In genomic region chr17:33826850-33827249, GRCm38 (mm10) we compare ENCODE assay signal across 10 mouse cellular contexts. TPM values are rescaled to one million over a fixed set of nuclear protein-coding genes. Genes with fewer than 3 reads are reported as not detected.
DNase-seq lines count a peak whose midpoint lies in the region; ATAC-seq and TF ChIP-seq lines count a peak whose summit lies in the region.
"Had no signal": no experiment of that assay in that cellular context is flagged by ENCODE, and none has a peak within 500 bp of the region (broad histone marks: within the 10 kb centered on the region; RNA-seq: fewer than 3 reads in every experiment).

No protein-coding gene starts in this region.

- 2% methylated on average over 3 of the region's 3 CpGs for WGBS in forebrain, embryonic 10.5 days
- WGBS in forebrain, embryonic 16.5 days, result 0% methylated on average over 3 of the region's 3 CpGs

- H3K9me3 ChIP-seq in forebrain, embryonic 10.5 days, result no peaks in the 10 kb centered on the region
- H3K9me3 ChIP-seq in forebrain, embryonic 16.5 days (ENCODE audit: control insufficient read depth, low read length), result no peaks in the 10 kb centered on the region
- H3K9me3 ChIP-seq: limb, embryonic 13.5 days had no signal

- no peak overlapping the region for H3K27ac ChIP-seq in forebrain, embryonic 10.5 days
- no peak overlapping the region for H3K27ac ChIP-seq in forebrain, embryonic 16.5 days (ENCODE audit: low read length)
- H3K27ac ChIP-seq: limb, embryonic 13.5 days had no signal

- H3K9ac ChIP-seq in forebrain, embryonic 16.5 days (replicated peaks; ENCODE audit: low read depth, low read length), result no peak overlapping the region
- H3K9ac ChIP-seq: limb, embryonic 13.5 days had no signal

- H3K4me2 ChIP-seq in forebrain, embryonic 16.5 days (ENCODE audit: low read length), result no peak overlapping the region
- H3K4me2 ChIP-seq: limb, embryonic 13.5 days had no signal

- peak; percentile 87 for TF ChIP-seq CTCF in brain, embryonic 14.5 days (IDR thresholded peaks at IDR 0.05; ENCODE audit: borderline replicate concordance, extremely low read depth, insufficient read depth, insufficient read length)

- no peaks in the 10 kb centered on the region for H3K27me3 ChIP-seq in forebrain, embryonic 10.5 days (ENCODE audit: poor library complexity, severe bottlenecking)
- H3K27me3 ChIP-seq in forebrain, embryonic 16.5 days (replicated peaks; ENCODE audit: control insufficient read depth, insufficient read depth, low read length), result no peaks in the 10 kb centered on the region
- H3K27me3 ChIP-seq: limb, embryonic 13.5 days; Patski had no signal

- peaks cover 72% of the 10 kb centered on the region for H3K36me3 ChIP-seq in forebrain, embryonic 10.5 days (replicated peaks)
- H3K36me3 ChIP-seq in forebrain, embryonic 16.5 days (ENCODE audit: control insufficient read depth, insufficient read depth), result peaks cover 14% of the 10 kb centered on the region

- TF ChIP-seq POLR2A in brain, embryonic 14.5 days (IDR thresholded peaks at IDR 0.05; ENCODE audit: borderline replicate concordance, extremely low read depth, insufficient read depth, insufficient read length, poor library complexity, severe bottlenecking), result no peak

- peak; percentile 74 for DNase-seq in forebrain, embryonic 10.5 days (ENCODE audit: extremely low spot score, low spot score)
- DNase-seq in B cell, adult 2 months, result peak; percentile 77 to 78
- peak; percentile 91 for DNase-seq in brain, embryonic 14.5 days (ENCODE audit: low read depth)
- DNase-seq in fibroblast of lung, adult 2 months (ENCODE audit: low read depth), result peak; percentile 49
- peak; percentile 51 to 83 for DNase-seq in layer of hippocampus, adult 18-20 months (ENCODE audit: low spot score in 2 of 2)
- peak; percentile 81 for DNase-seq in lung, postnatal 14 days
- peak; percentile 52 to 76 for DNase-seq in spleen, postnatal 10 days (ENCODE audit: low spot score in 2 of 2)

- no peak for ATAC-seq in forebrain, embryonic 16.5 days
- ATAC-seq: Patski had no signal

- no peak overlapping the region for H3K4me3 ChIP-seq in forebrain, embryonic 10.5 days
- no peak overlapping the region for H3K4me3 ChIP-seq in forebrain, embryonic 16.5 days (replicated peaks; ENCODE audit: low read length)
- H3K4me3 ChIP-seq: limb, embryonic 13.5 days had no signal

- peaks cover 31% of the 10 kb centered on the region for H3K4me1 ChIP-seq in forebrain, embryonic 10.5 days
- peaks cover 26% of the 10 kb centered on the region for H3K4me1 ChIP-seq in forebrain, embryonic 16.5 days (replicated peaks; ENCODE audit: control insufficient read depth, insufficient read depth, low read length)

RNA-seq across cellular contexts. Expression of gene Ndufa7, which starts 2.5 kb away (rescaled TPM):
- 439 and 441 TPM in 2 replicates for polyA plus RNA-seq in forebrain, embryonic 10.5 days (2016; fragmentation: Nextera tagmentation; extraction: Ambion mirVana)
- 386 and 402 TPM in 2 replicates for polyA plus RNA-seq in forebrain, embryonic 16.5 days (2015; fragmentation: Nextera tagmentation; extraction: Ambion mirVana)
- polyA plus RNA-seq in brain, embryonic 14.5 days (2012; rRNA removed), result 327 and 425 TPM in 2 replicates
- 100 to 1,000 TPM; 199 to 208 TPM for total RNA-seq in layer of hippocampus, adult 18-20 months (2021)

RNA-seq across cellular contexts. Expression of gene Rps28, which starts 2.5 kb away (rescaled TPM):
- 848 and 864 TPM in 2 replicates for polyA plus RNA-seq in forebrain, embryonic 10.5 days (2016; fragmentation: Nextera tagmentation; extraction: Ambion mirVana)
- polyA plus RNA-seq in forebrain, embryonic 16.5 days (2015; fragmentation: Nextera tagmentation; extraction: Ambion mirVana), result 480 and 560 TPM in 2 replicates
- 1,048 and 1,174 TPM in 2 replicates for polyA plus RNA-seq in brain, embryonic 14.5 days (2012; rRNA removed)
- 100 to 1,000 TPM; 756 to 834 TPM for total RNA-seq in layer of hippocampus, adult 18-20 months (2021)

RNA-seq across cellular contexts. Expression of gene Cd320, which starts 16.0 kb away (rescaled TPM):
- polyA plus RNA-seq in forebrain, embryonic 10.5 days (2016; fragmentation: Nextera tagmentation; extraction: Ambion mirVana), result 86.6 and 89.0 TPM in 2 replicates
- polyA plus RNA-seq in forebrain, embryonic 16.5 days (2015; fragmentation: Nextera tagmentation; extraction: Ambion mirVana), result 55.5 and 62.0 TPM in 2 replicates
- polyA plus RNA-seq in brain, embryonic 14.5 days (2012; rRNA removed), result 41.6 and 49.6 TPM in 2 replicates
- 10 to 100 TPM; 20.4 to 23.3 TPM for total RNA-seq in layer of hippocampus, adult 18-20 months (2021)

RNA-seq across cellular contexts. Expression of gene Kank3, which starts 16.5 kb away (rescaled TPM):
- polyA plus RNA-seq in forebrain, embryonic 10.5 days (2016; fragmentation: Nextera tagmentation; extraction: Ambion mirVana), result 22.7 and 27.9 TPM in 2 replicates
- polyA plus RNA-seq in forebrain, embryonic 16.5 days (2015; fragmentation: Nextera tagmentation; extraction: Ambion mirVana), result 40.5 and 45.4 TPM in 2 replicates
- polyA plus RNA-seq in brain, embryonic 14.5 days (2012; rRNA removed), result 50.7 and 61.9 TPM in 2 replicates
- 10 to 100 TPM; 27.6 to 28.8 TPM for total RNA-seq in layer of hippocampus, adult 18-20 months (2021)

RNA-seq across cellular contexts. Expression of gene Angptl4, which starts 45.2 kb away (rescaled TPM):
- 21.4 and 22.4 TPM in 2 replicates for polyA plus RNA-seq in forebrain, embryonic 10.5 days (2016; fragmentation: Nextera tagmentation; extraction: Ambion mirVana)
- polyA plus RNA-seq in forebrain, embryonic 16.5 days (2015; fragmentation: Nextera tagmentation; extraction: Ambion mirVana), result 15.5 and 16.2 TPM in 2 replicates
- polyA plus RNA-seq in brain, embryonic 14.5 days (2012; rRNA removed), result 9.8 and 10.6 TPM in 2 replicates
- 1 to 10 TPM; 2.6 to 3.5 TPM for total RNA-seq in layer of hippocampus, adult 18-20 months (2021)
